Mouse (Mus musculus): ENCODE measurements around the gene Chil1.

Gene Chil1

GRCm38 (mm10) chr1:134182025-134182424, at the start of gene Chil1:
Gene Chil1 (plus strand): TSS chr1:134182176.
- no peak for DNase-seq (ENCODE audit: low read depth)

- DNase-seq (ENCODE audit: low read depth): no peak
These were observed 48.7 kb upstream of the Chil1 start for GRCm38 (mm10) chr1:134133316-134133715.

- no peak for DNase-seq (ENCODE audit: low read depth)
These were observed 45.6 kb upstream of the Chil1 start for GRCm38 (mm10) chr1:134136351-134136750.

GRCm38 (mm10) chr1:134138424-134138823, 43.6 kb upstream of the Chil1 start:
- no peak for DNase-seq (ENCODE audit: low read depth)

- no peak for DNase-seq (ENCODE audit: low read depth)
These were observed 39.6 kb upstream of the Chil1 start for GRCm38 (mm10) chr1:134142363-134142794.

- DNase-seq (ENCODE audit: low read depth): no peak
These were observed 35.9 kb upstream of the Chil1 start for GRCm38 (mm10) chr1:134146066-134146465.

- no peak for DNase-seq (ENCODE audit: low read depth)
These were observed 31.9 kb upstream of the Chil1 start for GRCm38 (mm10) chr1:134150076-134150475.

GRCm38 (mm10) chr1:134150745-134151144, 31.2 kb upstream of the Chil1 start:
- no peak for DNase-seq (ENCODE audit: low read depth)

- DNase-seq (ENCODE audit: low read depth): peak; percentile 77
These were observed 30.1 kb upstream of the Chil1 start for GRCm38 (mm10) chr1:134151655-134152412.

GRCm38 (mm10) chr1:134152626-134153590, 29.1 kb upstream of the Chil1 start:
- DNase-seq (ENCODE audit: low read depth): no peak

GRCm38 (mm10) chr1:134154121-134154520, 27.9 kb upstream of the Chil1 start:
- DNase-seq (ENCODE audit: low read depth): no peak

- DNase-seq (ENCODE audit: low read depth): no peak
These were observed 27.3 kb upstream of the Chil1 start for GRCm38 (mm10) chr1:134154655-134155054.

GRCm38 (mm10) chr1:134160404-134160803, 21.6 kb upstream of the Chil1 start:
- DNase-seq (ENCODE audit: low read depth): no peak

- DNase-seq (ENCODE audit: low read depth): no peak
These were observed 20.6 kb upstream of the Chil1 start for GRCm38 (mm10) chr1:134161399-134161798.

GRCm38 (mm10) chr1:134162510-134163225, 19.3 kb upstream of the Chil1 start:
- DNase-seq (ENCODE audit: low read depth): no peak

- no peak for DNase-seq (ENCODE audit: low read depth)
These were observed 18.5 kb upstream of the Chil1 start for GRCm38 (mm10) chr1:134163476-134163875.

- DNase-seq (ENCODE audit: low read depth): no peak
These were observed 17.5 kb upstream of the Chil1 start for GRCm38 (mm10) chr1:134164454-134164853.

- DNase-seq (ENCODE audit: low read depth): no peak
These were observed 15.4 kb upstream of the Chil1 start for GRCm38 (mm10) chr1:134166547-134166946.

- no peak for DNase-seq (ENCODE audit: low read depth)
These were observed 14.3 kb upstream of the Chil1 start for GRCm38 (mm10) chr1:134167416-134168305.

- DNase-seq (ENCODE audit: low read depth): no peak
These were observed 13.4 kb upstream of the Chil1 start for GRCm38 (mm10) chr1:134168567-134168966.
